Mouse (Mus musculus) megakaryocyte, embryonic 14.5 days (primary cell): ENCODE measurements around the gene Arhgap28.

Source experiments
- FLI1 ChIP-seq: IDR thresholded peaks from 2 replicates; pipeline ENCODE4 v1.6.1; 2012; ENCODE audit warnings: low read length, inconsistent platforms, mixed read lengths
- GATA1 ChIP-seq: IDR thresholded peaks from 3 replicates; pipeline ENCODE4 v1.6.1; 2012; ENCODE audit warnings: mixed read lengths, low read length, inconsistent platforms, borderline replicate concordance

- TF ChIP-seq GATA1 (no peak), FLI1 (no peak)
These were observed 102.8 kb downstream of the Arhgap28 start for GRCm38 (mm10) chr17:67901161-67901560.
